In the genomic region with DNA sequence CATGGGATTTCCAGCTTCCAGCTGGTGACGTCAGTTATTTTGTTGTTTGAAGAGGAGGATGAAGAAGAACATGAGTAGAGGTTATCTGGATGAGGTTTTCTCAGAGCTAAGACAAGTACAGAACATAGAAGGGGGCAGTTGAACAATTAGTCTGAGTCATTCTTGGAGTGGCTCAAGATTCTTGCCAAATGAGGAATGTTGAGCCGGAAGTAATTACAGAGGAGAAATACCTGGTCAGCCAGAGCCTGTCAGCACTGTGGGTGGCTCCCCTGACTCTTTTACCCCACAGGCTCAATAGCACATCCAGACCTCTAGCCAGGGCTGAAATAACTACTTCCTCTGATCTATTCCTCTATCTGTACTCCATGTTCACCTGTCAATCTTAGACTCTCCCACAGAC, we compare ENCODE assay signal across 21 mouse cellular contexts. TPM values are rescaled to one million over a fixed set of nuclear protein-coding genes. Genes with fewer than 3 reads are reported as not detected.
A peak's percentile ranks its signal among the peaks of the same experiment; 100 is the strongest.
DNase-seq lines count a peak whose midpoint lies in the region; ATAC-seq and TF ChIP-seq lines count a peak whose summit lies in the region.
"Had no signal": no experiment of that assay in that cellular context is flagged by ENCODE, and none has a peak within 500 bp of the region (broad histone marks: within the 10 kb centered on the region; RNA-seq: fewer than 3 reads in every experiment).

No protein-coding gene starts in this region.

- H3K4me1 ChIP-seq in lung, postnatal 0 days (ENCODE audit: insufficient read depth, low read depth, low read length): no peaks in the 10 kb centered on the region
- H3K4me1 ChIP-seq: embryonic facial prominence, embryonic 12.5 days; forebrain, embryonic 13.5 days; forebrain, embryonic 15.5 days had no signal

- no peak overlapping the region for H3K4me3 ChIP-seq in lung, postnatal 0 days (ENCODE audit: low read depth, low read length)
- H3K4me3 ChIP-seq in C2C12 (ENCODE audit: insufficient read depth, poor library complexity, severe bottlenecking): no peak overlapping the region
- H3K4me3 ChIP-seq: embryonic facial prominence, embryonic 10.5 days; embryonic facial prominence, embryonic 12.5 days; forebrain, embryonic 13.5 days; forebrain, embryonic 15.5 days had no signal

- H3K79me2 ChIP-seq in C2C12 (ENCODE audit: control insufficient read depth, insufficient read depth): no peaks in the 10 kb centered on the region

- WGBS in lung, postnatal 0 days: 54% methylated on average over 2 of the region's 2 CpGs

- no peaks in the 10 kb centered on the region for H3K36me3 ChIP-seq in lung, postnatal 0 days (ENCODE audit: insufficient read depth, low read length)
- no peaks in the 10 kb centered on the region for H3K36me3 ChIP-seq in C2C12 (ENCODE audit: control insufficient read depth, insufficient read depth)
- H3K36me3 ChIP-seq: embryonic facial prominence, embryonic 10.5 days; embryonic facial prominence, embryonic 12.5 days; forebrain, embryonic 15.5 days had no signal

- no peak overlapping the region for H3ac ChIP-seq in C2C12 (ENCODE audit: control insufficient read depth, insufficient read length, low read depth)

- peak; percentile 43 for ATAC-seq in lung, postnatal 0 days
- ATAC-seq: forebrain, embryonic 13.5 days; forebrain, embryonic 15.5 days; forebrain, postnatal 0 days had no signal

- no peak for TF ChIP-seq EP300 in lung, postnatal 0 days (IDR thresholded peaks at IDR 0.05)

- no peak overlapping the region for H3K27ac ChIP-seq in lung, postnatal 0 days (ENCODE audit: low read length)
- H3K27ac ChIP-seq: embryonic facial prominence, embryonic 10.5 days; embryonic facial prominence, embryonic 12.5 days; forebrain, embryonic 13.5 days; forebrain, embryonic 15.5 days had no signal

- no peak for TF ChIP-seq CTCF in lung, postnatal 0 days (IDR thresholded peaks at IDR 0.05)
- no peak for TF ChIP-seq CTCF in C2C12 (IDR thresholded peaks at IDR 0.05; ENCODE audit: control insufficient read depth, insufficient read depth, insufficient read length)

- H3K9me3 ChIP-seq in lung, postnatal 0 days (ENCODE audit: low read length): no peaks in the 10 kb centered on the region
- H3K9me3 ChIP-seq: embryonic facial prominence, embryonic 10.5 days; embryonic facial prominence, embryonic 12.5 days; forebrain, embryonic 13.5 days; forebrain, embryonic 15.5 days had no signal

- no peaks in the 10 kb centered on the region for H3K79me3 ChIP-seq in C2C12 (ENCODE audit: low read depth)

- H3K9ac ChIP-seq in lung, postnatal 0 days (replicated peaks; ENCODE audit: low read depth): no peak overlapping the region
- H3K9ac ChIP-seq: embryonic facial prominence, embryonic 12.5 days; forebrain, embryonic 13.5 days; forebrain, embryonic 15.5 days; forebrain, postnatal 0 days had no signal

- no peak overlapping the region for H3K4me2 ChIP-seq in lung, postnatal 0 days (replicated peaks; ENCODE audit: low read depth, low read length)
- H3K4me2 ChIP-seq: embryonic facial prominence, embryonic 12.5 days; forebrain, embryonic 13.5 days; forebrain, embryonic 15.5 days had no signal

- peak; percentile 25 for DNase-seq in lung, postnatal 0 days (ENCODE audit: low spot score)
- no peak for DNase-seq in lung, postnatal 25 days (ENCODE audit: low spot score)
- DNase-seq in 3T3-L1 (ENCODE audit: low read depth, low spot score) (peak; percentile 21), R1 (ENCODE audit: low read depth, low spot score) (peak; percentile 39)
- no peak for DNase-seq in cerebellum, adult 8-10 months
- DNase-seq in spleen, adult 12 weeks (ENCODE audit: low spot score): no peak
- DNase-seq: adrenal gland, adult 2 months; adrenal gland, postnatal 10 days; adrenal gland, postnatal 25 days; B cell, adult 2 months; cerebellum, adult 11 months; cerebellum, adult 18-20 months; cerebellum, adult 9-10 months; cerebellum, postnatal 10 days; cerebellum, postnatal 25 days; forebrain, postnatal 0 days had no signal

- no peaks in the 10 kb centered on the region for H3K27me3 ChIP-seq in lung, postnatal 0 days (replicated peaks; ENCODE audit: insufficient read depth, low read length)
- no peaks in the 10 kb centered on the region for H3K27me3 ChIP-seq in C2C12 (ENCODE audit: control insufficient read depth, insufficient read depth, insufficient read length)
- H3K27me3 ChIP-seq: embryonic facial prominence, embryonic 12.5 days; forebrain, embryonic 13.5 days; forebrain, embryonic 15.5 days had no signal

TF ChIP-seq in C2C12, 6 proteins besides CTCF, POLR2A, EP300 and RAD21:
- TF ChIP-seq MYOD1 (IDR thresholded peaks at IDR 0.05; ENCODE audit: control insufficient read depth, insufficient read length, low read depth) (peak; percentile 6), MAX (IDR thresholded peaks at IDR 0.05) (no peak)

RNA-seq across cellular contexts. Expression of gene Cyp1b1, which starts 44.0 kb away (rescaled TPM):
- polyA plus RNA-seq in lung, postnatal 0 days (2015; fragmentation: Nextera tagmentation; extraction: Ambion mirVana): 1.7 and 1.9 TPM in 2 replicates
- polyA plus RNA-seq in C2C12 (2012; fragmentation: generic; extraction: Trizol): 8.8 TPM

RNA-seq across cellular contexts. Expression of gene Rmdn2, which starts 59.2 kb away (rescaled TPM):
- 38.7 and 58.1 TPM in 2 replicates for polyA plus RNA-seq in lung, postnatal 0 days (2015; fragmentation: Nextera tagmentation; extraction: Ambion mirVana)
- 4.7 TPM for polyA plus RNA-seq in C2C12 (2012; fragmentation: generic; extraction: Trizol)

Comparison
In these comparisons a context has a peak if more than half of its experiments do, and no peak if none do; other contexts are left out.
1. DNase-seq: peak in lung, postnatal 0 days (single experiment), 3T3-L1 (single experiment) and R1 (single experiment); none in lung, postnatal 25 days (single experiment), cerebellum, adult 8-10 months (single experiment) and spleen, adult 12 weeks (single experiment).